Mouse (Mus musculus) induced T-regulatory cell, adult 2 months (primary cell): ENCODE data around the gene Clasp1.
"Not testable (repeated sequence)": the region's sequence is repeated elsewhere in the genome, so short reads cannot be mapped to it uniquely, and the experiment has no call there.

Experiments used
- DNase-seq: peaks from one replicate; pipeline ENCODE4 v3.0.0-alpha.2; 2012; ENCODE audit warnings: low read depth

The Clasp1 gene

GRCm38 (mm10) chr1:118581179-118581578, 192.3 kb downstream of the Clasp1 start:
- DNase-seq, result no peak

DNA sequence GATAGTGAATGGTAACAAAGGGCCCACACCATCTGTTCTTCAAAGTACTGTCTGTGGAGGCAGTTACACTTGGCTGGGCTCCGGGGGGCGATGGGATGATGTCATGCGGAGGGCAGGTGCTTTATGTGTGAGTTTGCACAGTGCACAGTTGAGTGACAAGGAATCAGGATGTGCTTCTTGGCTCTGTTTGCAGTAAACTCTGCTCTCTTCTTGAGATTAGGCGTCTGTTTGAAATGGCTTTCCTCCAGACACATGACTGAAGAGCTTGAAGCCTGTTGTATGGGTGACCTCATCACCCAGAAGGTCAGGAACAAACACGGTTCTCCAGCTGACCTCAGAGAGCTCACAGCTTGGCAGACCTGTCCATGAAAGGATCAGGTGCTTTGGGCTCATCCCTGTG, 200.9 kb downstream of the Clasp1 start:
- no peak for DNase-seq

- no peak for DNase-seq
Observed at GRCm38 (mm10) chr1:118592933-118593332, 204.1 kb downstream of the Clasp1 start.

DNA sequence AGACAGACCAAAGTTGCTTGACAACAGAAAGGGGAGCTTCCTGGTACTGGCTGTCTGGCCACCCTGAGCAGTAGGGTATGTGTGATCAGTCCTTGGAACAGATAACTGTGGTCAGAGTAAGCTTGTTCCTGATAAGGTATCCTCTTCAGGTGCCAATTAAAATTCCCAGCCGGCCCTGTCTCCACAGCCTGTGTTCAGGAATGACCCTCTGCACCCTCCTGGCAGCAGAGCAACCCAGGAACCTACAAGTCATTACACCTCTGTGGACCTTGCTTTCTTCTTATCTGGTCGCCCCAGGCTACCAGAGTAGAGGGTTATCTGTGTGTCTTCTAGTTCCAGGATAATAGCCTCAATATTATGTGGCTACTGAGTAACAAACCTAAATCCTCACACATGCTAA, 206.5 kb downstream of the Clasp1 start:
- DNase-seq, result no peak

DNA sequence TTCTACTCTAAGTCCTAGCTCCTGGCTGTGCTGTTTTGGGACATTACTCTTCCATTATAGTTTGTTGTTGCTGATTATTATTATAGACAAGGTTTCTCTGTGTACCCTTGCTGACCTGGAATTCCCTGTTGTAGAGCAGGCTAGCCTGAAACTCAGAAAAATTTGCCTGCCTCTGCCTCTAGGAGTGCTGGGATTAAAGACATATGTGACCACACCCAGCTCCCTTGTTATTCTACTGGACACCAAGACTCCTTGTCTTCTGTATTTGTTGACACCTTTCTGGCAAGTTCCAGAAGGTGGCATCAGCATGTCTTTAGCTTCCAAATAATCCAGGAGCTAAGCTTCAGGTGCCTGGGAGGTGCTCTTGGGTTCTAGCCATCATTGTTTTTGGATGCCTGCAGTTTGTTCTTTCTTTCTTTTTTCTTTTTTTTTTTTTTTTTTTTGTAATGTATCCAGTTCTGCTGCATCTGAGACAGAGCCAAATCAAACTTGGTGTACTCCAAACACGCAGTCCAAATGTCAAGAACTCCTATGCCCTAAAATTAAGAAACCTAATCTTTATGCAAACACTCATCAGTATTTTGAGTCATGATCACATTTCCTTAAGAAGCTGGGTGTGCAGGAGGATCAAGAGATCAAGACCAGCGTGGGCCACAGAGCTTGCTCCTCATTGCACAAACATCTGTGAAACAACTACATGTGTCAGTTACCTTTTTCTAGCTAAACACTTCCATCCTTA, 208.8 kb downstream of the Clasp1 start:
- no peak for DNase-seq

- DNase-seq, result no peak
Observed at GRCm38 (mm10) chr1:118598339-118598738, 209.5 kb downstream of the Clasp1 start.

- no peak for DNase-seq
Observed at GRCm38 (mm10) chr1:118613631-118614183, 224.8 kb downstream of the Clasp1 start.

- DNase-seq, result not testable (repeated sequence)
Observed at GRCm38 (mm10) chr1:118621055-118621454, 232.2 kb downstream of the Clasp1 start.

DNA sequence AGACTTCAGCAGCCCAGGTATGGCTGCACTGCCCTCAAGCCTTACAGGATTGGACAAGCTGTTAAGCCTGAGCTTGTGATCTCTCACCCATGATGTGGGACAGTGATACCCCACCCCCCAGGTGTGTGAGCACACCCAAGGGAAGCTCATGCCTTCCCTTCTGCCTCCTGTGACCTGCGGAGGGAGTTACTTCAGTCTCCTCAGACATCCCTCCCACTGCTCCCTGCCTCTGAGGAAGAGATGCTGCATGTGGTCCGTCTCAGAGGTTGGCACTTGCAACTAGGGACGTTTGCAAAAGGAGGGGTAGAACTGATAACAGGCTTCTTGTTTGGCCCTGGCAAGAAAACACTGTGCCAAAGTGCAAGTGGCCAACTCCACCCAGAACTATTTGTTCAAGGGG, 234.0 kb downstream of the Clasp1 start:
- DNase-seq, result no peak

DNA sequence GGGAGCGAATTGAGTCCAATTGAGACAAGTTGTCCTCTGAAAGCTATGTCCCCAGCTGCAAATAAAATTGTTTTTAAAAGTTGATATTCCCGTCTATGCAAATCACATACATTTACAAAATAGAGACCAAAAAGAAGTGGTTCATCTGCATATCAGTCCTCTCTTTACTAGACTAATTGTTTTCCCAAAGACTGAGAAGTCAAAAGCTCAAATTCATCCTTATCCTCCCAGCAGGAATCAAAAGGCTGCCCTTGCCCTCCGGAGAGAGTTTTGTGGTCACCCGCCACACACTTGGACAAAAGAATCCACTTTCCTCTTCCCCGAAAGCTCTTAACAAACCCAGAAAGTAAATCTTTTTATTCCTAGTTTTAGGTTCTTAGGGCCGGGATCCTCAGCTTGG, 236.6 kb downstream of the Clasp1 start:
- no peak for DNase-seq

GRCm38 (mm10) chr1:118625921-118626320, 237.1 kb downstream of the Clasp1 start:
- DNase-seq, result no peak

GRCm38 (mm10) chr1:118626452-118626851, 237.6 kb downstream of the Clasp1 start:
- no peak for DNase-seq

DNA sequence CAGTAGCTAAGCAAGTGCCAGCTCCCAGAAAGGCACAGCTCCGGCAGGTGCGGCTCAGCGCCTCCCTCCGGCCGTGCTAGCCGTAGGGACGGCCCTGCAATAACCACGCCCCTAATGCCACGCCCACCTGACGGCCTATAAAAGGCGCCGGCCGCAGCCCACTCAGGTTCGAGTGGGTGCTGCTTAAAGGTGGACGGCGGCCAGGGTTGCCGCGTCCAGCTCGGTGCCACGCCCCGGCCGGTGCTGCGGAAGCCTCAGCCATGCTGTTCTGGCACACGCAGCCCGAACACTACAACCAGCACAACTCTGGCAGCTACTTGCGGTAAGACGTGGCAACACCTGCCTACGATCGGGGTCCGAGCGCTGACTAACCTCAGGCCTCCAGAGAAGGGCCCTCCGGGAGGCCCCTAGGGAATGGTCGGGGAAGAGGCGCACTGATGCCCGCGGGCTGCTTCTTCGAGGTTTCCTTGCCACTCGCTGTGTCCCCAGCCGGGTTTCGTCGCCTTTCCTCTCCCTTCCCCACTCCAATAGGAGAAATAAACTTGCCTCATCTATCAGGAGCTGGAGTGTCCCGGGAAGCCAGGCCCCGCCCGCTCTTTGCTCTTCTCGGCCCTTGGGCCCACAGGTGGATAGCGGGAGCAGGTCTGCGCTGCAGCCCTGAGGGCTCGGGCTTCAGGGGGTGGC, 239.1 kb downstream of the Clasp1 start, which contains the start of gene Tfcp2l1:
TSS of gene Tfcp2l1 (plus strand) at position 165 of the 684 bp plus-strand sequence.
- DNase-seq, result peak; percentile 49

GRCm38 (mm10) chr1:118633415-118633980, 244.6 kb downstream of the Clasp1 start:
- DNase-seq, result no peak

DNA sequence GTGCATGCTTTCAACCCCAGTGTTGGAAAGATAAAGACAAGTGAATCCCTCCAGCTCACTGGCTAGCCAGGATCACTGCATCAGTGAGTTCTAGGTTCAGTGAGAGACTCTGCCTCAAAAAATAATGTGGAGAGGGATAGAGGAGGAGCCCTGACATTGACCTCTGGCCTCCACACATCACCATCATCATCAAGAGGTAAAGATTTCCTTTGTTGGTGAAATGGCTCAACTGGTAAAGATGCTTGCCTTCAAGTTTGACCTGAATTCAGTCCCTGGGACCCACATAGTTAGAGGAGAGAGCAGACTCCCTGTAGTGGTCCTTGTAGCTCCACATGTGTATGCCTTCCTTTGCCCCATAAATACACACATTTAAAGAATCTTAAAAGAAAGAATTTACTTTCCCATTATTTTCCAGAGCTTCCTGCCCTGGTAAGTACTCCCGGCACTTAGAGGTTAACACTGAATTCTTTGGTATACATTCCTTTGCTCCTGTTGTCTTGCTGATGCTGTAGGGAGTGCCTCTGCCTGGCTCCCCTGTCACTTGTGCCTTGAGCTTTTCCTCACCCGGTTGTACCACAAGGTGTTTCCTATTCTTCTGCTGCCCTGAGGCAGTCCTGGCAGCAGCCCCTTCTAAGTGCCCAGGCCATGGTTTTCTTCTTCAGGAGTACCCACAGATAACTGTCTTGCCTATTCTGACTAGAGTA, 253.6 kb downstream of the Clasp1 start:
- DNase-seq, result no peak

- no peak for DNase-seq
Observed at GRCm38 (mm10) chr1:118643138-118643979, 254.5 kb downstream of the Clasp1 start.

DNA sequence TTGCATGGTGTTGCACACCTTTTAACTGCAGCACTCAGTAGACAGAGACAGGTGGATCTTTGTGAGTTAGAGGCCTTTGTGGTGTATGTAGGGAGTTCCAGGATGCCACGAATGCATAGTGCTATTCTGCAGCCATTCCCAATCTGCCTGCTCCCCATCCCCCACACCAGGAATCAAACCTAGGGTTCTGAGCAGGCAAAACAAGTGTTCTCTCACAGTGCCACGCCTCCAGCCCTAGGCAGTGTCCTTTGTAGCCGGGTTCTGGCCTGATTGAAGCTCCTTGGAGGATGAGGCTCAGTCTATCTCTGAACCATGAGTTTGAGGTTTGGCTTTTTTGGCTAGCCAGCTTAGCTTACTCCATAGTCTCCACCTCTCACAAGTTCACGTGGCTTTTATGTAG, 256.8 kb downstream of the Clasp1 start:
- DNase-seq, result no peak

- DNase-seq, result no peak
Observed at GRCm38 (mm10) chr1:118648015-118648414, 259.2 kb downstream of the Clasp1 start.

GRCm38 (mm10) chr1:118649933-118650770, 261.3 kb downstream of the Clasp1 start:
- no peak for DNase-seq

GRCm38 (mm10) chr1:118650771-118651080, 261.9 kb downstream of the Clasp1 start:
- no peak for DNase-seq

- no peak for DNase-seq
Observed at GRCm38 (mm10) chr1:118658716-118659115, 269.9 kb downstream of the Clasp1 start.
